Mouse (Mus musculus): ENCODE measurements around the gene Rem2. TPM values are rescaled to one million over a fixed set of nuclear protein-coding genes. Genes with fewer than 3 reads are reported as not detected.

Rem2 gene
- polyA plus RNA-seq, 1 experiment from 2014 or later, result 0.47 TPM

DNA sequence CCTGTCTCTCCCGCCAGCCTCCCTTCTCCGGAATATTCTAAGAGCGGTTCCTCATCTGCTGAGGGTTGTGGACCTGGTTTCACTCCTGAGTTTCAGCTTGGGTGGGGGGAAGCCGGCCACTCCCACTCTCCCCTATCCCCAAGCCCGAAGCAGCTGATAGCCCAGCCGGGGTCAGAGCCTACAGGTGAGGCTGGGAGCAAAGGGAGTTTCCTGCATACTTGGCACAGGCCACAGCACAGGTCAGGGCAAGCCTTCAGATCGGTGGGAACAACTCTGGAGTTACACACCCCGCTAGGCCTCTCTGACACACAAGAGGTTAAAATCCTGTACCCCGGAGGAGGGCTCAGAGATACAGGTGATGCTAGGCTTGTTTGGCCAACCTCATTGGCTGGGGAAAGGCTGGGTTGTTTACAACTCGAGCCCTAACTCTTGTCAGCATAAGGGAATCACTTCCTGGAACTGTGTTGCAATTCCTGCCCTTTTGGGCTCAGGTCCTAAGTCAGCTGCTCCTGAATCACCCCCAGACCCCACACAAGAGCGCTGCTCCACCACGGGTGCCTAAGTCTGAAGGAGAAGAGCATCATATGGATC is 41.9 kb upstream of the Rem2 start:
- TF ChIP-seq CTCF (IDR thresholded peaks at IDR 0.05; ENCODE audit: low read depth) (no peak), EP300 (optimal IDR thresholded peaks at IDR 0.05) (no peak)
- Histone ChIP-seq H3K9me3 (ENCODE audit: control insufficient read depth, low read length) (no peaks in the 10 kb centered on the region), H3K9ac (ENCODE audit: low read length) (peak overlapping the region; percentile 96), H3K4me2 (replicated peaks; ENCODE audit: low read depth) (peak overlapping the region; percentile 77), H3K4me3 (ENCODE audit: low read depth, low read length) (peak overlapping the region; percentile 88), H3K4me1 (replicated peaks; ENCODE audit: control insufficient read depth, insufficient read depth) (peaks cover 19% of the 10 kb centered on the region), H3K36me3 (ENCODE audit: control insufficient read depth, insufficient read depth, low read length) (peaks cover 7% of the 10 kb centered on the region), H3K27me3 (ENCODE audit: control insufficient read depth, insufficient read depth, low read length) (no peaks in the 10 kb centered on the region), H3K27ac (replicated peaks) (peak overlapping the region; percentile 98)
- 26% methylated on average over 12 of the region's 12 CpGs for WGBS
- peak; percentile 48 for ATAC-seq (ENCODE audit: low FRiP score, low TSS enrichment)
- peak; percentile 68 for DNase-seq (ENCODE audit: low spot score)

DNA sequence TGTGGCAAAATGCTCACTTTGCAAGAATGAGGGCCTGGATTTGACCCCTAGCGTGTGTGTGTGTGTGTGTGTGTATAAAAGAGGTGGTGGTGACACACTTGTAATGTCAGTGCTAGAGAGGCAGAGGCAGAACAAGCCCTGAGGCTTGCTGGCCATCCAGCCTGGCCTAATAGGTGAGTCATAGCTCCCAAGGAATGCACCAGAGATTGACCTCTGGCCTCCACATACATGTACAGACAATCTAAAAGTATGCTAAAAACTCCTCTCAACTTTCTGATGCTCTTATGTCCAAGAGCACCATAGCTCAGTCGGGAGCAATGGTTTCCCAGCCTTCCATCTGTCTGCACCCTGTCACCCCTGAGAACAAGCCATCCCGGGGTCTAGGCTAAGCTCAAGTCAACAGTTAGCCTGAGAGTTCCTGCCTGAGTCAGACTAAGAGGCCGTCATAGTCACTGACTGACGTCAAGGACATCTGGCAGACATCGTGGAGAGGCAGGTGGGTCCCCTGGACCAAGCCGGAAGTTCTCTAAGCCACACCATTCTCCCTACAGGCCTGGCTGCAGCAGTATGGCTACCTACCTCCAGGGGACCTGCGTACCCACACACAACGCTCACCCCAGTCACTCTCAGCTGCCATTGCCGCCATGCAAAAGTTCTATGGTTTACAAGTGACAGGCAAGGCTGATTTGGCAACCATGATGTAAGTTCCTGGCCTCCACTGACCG is 40.5 kb upstream of the Rem2 start:
- H3K36me3 ChIP-seq (ENCODE audit: control insufficient read depth, insufficient read depth, low read length), result peaks cover 20% of the 10 kb centered on the region
- DNase-seq (ENCODE audit: low spot score), result no peak

DNA sequence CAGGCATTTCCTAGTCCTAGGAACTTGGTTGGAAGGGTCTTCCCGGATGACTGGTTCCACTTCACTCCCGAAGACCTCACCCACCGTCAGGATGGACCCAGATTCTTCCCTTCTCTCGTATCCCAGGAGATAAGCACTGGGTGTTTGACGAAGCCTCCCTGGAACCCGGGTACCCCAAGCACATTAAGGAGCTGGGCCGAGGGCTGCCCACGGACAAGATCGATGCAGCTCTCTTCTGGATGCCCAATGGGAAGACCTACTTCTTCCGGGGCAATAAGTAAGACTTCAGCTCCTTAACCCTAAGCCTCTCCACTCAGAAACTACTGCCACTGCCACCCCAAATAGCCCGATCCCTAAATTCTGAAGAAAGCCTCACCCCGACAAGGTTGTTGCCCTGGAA is 36.7 kb upstream of the Rem2 start:
- 85% methylated on average over 12 of the region's 12 CpGs for WGBS
- no peak overlapping the region for H3K4me3 ChIP-seq (ENCODE audit: low read depth, low read length)
- H3K9ac ChIP-seq (ENCODE audit: low read length), result no peak overlapping the region
- no peak overlapping the region for H3K4me2 ChIP-seq (replicated peaks; ENCODE audit: low read depth)
- peaks cover 3% of the 10 kb centered on the region; the same call in 1 of the 2 replicates for H3K4me1 ChIP-seq (replicated peaks; ENCODE audit: control insufficient read depth, insufficient read depth)
- H3K27ac ChIP-seq (replicated peaks), result no peak overlapping the region
- DNase-seq (ENCODE audit: low spot score), result no peak
- ATAC-seq (ENCODE audit: low FRiP score, low TSS enrichment), result no peak
- no peaks in the 10 kb centered on the region for H3K9me3 ChIP-seq (ENCODE audit: control insufficient read depth, low read length)
- no peak for TF ChIP-seq CTCF (IDR thresholded peaks at IDR 0.05; ENCODE audit: low read depth)
- TF ChIP-seq EP300 (optimal IDR thresholded peaks at IDR 0.05), result no peak
- H3K36me3 ChIP-seq (ENCODE audit: control insufficient read depth, insufficient read depth, low read length), result peaks cover 27% of the 10 kb centered on the region
- H3K27me3 ChIP-seq (ENCODE audit: control insufficient read depth, insufficient read depth, low read length), result no peaks in the 10 kb centered on the region

More for the DNA sequence above, 40.5 kb upstream of the Rem2 start:
- H3K9ac ChIP-seq (ENCODE audit: low read length), result no peak overlapping the region
- ATAC-seq (ENCODE audit: low FRiP score, low TSS enrichment), result no peak
- 0 out of 2 replicates have a peak overlapping the region, but pooled peaks have one; percentile 77 for H3K4me2 ChIP-seq (replicated peaks; ENCODE audit: low read depth)
- TF ChIP-seq CTCF (IDR thresholded peaks at IDR 0.05; ENCODE audit: low read depth) (no peak), EP300 (optimal IDR thresholded peaks at IDR 0.05) (no peak)
- H3K4me1 ChIP-seq (replicated peaks; ENCODE audit: control insufficient read depth, insufficient read depth), result peaks cover 12% of the 10 kb centered on the region
- no peak overlapping the region for H3K4me3 ChIP-seq (ENCODE audit: low read depth, low read length)
- WGBS, result 78% methylated on average over 11 of the region's 11 CpGs
- no peak overlapping the region for H3K27ac ChIP-seq (replicated peaks)
- no peaks in the 10 kb centered on the region for H3K9me3 ChIP-seq (ENCODE audit: control insufficient read depth, low read length)
- H3K27me3 ChIP-seq (ENCODE audit: control insufficient read depth, insufficient read depth, low read length), result no peaks in the 10 kb centered on the region

DNA sequence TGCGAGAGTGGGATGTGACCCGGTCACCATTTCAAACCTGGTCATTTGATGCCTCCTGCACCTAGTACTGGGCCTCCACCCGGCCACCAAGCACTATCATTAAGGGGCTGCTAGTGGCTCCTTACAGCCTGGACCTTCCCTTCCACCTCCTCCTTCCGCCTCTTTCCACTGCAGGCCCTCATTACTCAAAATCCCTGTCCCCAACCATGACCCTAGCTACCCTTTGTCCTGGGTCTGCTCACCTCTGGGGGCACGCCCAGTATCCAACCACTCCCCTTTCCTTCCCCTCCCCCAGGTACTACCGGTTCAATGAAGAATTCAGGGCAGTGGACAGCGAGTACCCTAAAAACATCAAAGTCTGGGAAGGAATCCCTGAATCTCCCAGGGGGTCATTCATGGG is 36.3 kb upstream of the Rem2 start:
- TF ChIP-seq CTCF (IDR thresholded peaks at IDR 0.05; ENCODE audit: low read depth), result no peak
- TF ChIP-seq EP300 (optimal IDR thresholded peaks at IDR 0.05), result no peak
- 66% methylated on average over 7 of the region's 7 CpGs for WGBS
- no peak overlapping the region for H3K27ac ChIP-seq (replicated peaks)
- peaks cover 27% of the 10 kb centered on the region for H3K36me3 ChIP-seq (ENCODE audit: control insufficient read depth, insufficient read depth, low read length)
- H3K27me3 ChIP-seq (ENCODE audit: control insufficient read depth, insufficient read depth, low read length), result no peaks in the 10 kb centered on the region
- no peaks in the 10 kb centered on the region for H3K9me3 ChIP-seq (ENCODE audit: control insufficient read depth, low read length)
- H3K9ac ChIP-seq (ENCODE audit: low read length), result no peak overlapping the region
- ATAC-seq (ENCODE audit: low FRiP score, low TSS enrichment) (no peak), DNase-seq (ENCODE audit: low spot score) (no peak)
- peaks cover 1% of the 10 kb centered on the region; the same call in 1 of the 2 replicates for H3K4me1 ChIP-seq (replicated peaks; ENCODE audit: control insufficient read depth, insufficient read depth)
- H3K4me3 ChIP-seq (ENCODE audit: low read depth, low read length), result no peak overlapping the region
- no peak overlapping the region for H3K4me2 ChIP-seq (replicated peaks; ENCODE audit: low read depth)

DNA sequence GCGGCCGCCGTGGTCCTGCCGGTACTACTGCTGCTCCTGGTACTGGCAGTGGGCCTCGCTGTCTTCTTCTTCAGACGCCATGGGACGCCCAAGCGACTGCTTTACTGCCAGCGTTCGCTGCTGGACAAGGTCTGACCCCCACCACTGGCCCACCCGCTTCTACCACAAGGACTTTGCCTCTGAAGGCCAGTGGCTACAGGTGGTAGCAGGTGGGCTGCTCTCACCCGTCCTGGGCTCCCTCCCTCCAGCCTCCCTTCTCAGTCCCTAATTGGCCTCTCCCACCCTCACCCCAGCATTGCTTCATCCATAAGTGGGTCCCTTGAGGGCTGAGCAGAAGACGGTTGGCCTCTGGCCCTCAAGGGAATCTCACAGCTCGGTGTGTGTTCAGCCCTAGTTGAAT is 35.4 kb upstream of the Rem2 start:
- Histone ChIP-seq H3K9ac (ENCODE audit: low read length) (no peak overlapping the region), H3K27me3 (ENCODE audit: control insufficient read depth, insufficient read depth, low read length) (no peaks in the 10 kb centered on the region), H3K4me3 (ENCODE audit: low read depth, low read length) (no peak overlapping the region), H3K9me3 (ENCODE audit: control insufficient read depth, low read length) (no peaks in the 10 kb centered on the region), H3K36me3 (ENCODE audit: control insufficient read depth, insufficient read depth, low read length) (peaks cover 27% of the 10 kb centered on the region), H3K27ac (replicated peaks) (no peak overlapping the region), H3K4me2 (replicated peaks; ENCODE audit: low read depth) (no peak overlapping the region), H3K4me1 (replicated peaks; ENCODE audit: control insufficient read depth, insufficient read depth) (no peaks in the 10 kb centered on the region)
- 89% methylated on average over 14 of the region's 14 CpGs for WGBS
- DNase-seq (ENCODE audit: low spot score), result no peak
- no peak for ATAC-seq (ENCODE audit: low FRiP score, low TSS enrichment)
- TF ChIP-seq EP300 (optimal IDR thresholded peaks at IDR 0.05), result no peak
- no peak for TF ChIP-seq CTCF (IDR thresholded peaks at IDR 0.05; ENCODE audit: low read depth)

DNA sequence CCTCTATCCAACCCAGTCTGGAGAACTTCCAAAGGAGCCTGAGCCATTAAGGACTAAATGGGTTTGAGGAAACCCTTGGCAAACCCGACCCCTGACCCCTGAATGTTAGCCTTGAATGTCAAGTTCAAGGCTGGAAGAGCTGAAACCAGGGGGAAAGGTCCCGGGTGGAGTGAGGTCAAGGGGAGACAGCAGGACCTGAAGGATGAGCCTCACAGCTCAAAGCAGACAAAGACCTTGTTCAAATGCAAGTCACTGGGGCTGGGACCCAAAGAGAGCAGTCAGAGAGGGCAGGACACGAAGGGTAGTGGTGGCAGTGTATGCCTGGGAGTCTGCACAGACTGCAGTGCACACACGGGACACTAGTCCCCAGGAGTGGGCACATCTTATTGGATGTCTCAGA is 34.5 kb upstream of the Rem2 start:
- ATAC-seq (ENCODE audit: low FRiP score, low TSS enrichment), result no peak
- no peak for TF ChIP-seq EP300 (optimal IDR thresholded peaks at IDR 0.05)
- no peak for TF ChIP-seq CTCF (IDR thresholded peaks at IDR 0.05; ENCODE audit: low read depth)

More for the DNA sequence above, 34.5 kb upstream of the Rem2 start:
- Histone ChIP-seq H3K27ac (replicated peaks) (no peak overlapping the region; the same call in 1 of the 2 replicates), H3K4me3 (ENCODE audit: low read depth, low read length) (no peak overlapping the region), H3K9me3 (ENCODE audit: control insufficient read depth, low read length) (no peaks in the 10 kb centered on the region), H3K9ac (ENCODE audit: low read length) (no peak overlapping the region), H3K4me1 (replicated peaks; ENCODE audit: control insufficient read depth, insufficient read depth) (no peaks in the 10 kb centered on the region), H3K27me3 (ENCODE audit: control insufficient read depth, insufficient read depth, low read length) (no peaks in the 10 kb centered on the region), H3K4me2 (replicated peaks; ENCODE audit: low read depth) (no peak overlapping the region), H3K36me3 (ENCODE audit: control insufficient read depth, insufficient read depth, low read length) (peaks cover 24% of the 10 kb centered on the region)
- 75% methylated on average over 4 of the region's 4 CpGs for WGBS
- no peak for DNase-seq (ENCODE audit: low spot score)
